In genomic region chr11:69267341-69267740, GRCm38 (mm10) we compare ENCODE assay signal across 8 mouse cellular contexts. TPM values are rescaled to one million over a fixed set of nuclear protein-coding genes. Genes with fewer than 3 reads are reported as not detected.
DNase-seq lines count a peak whose midpoint lies in the region; ATAC-seq and TF ChIP-seq lines count a peak whose summit lies in the region.

No protein-coding gene starts in this region.

- no peaks in the 10 kb centered on the region for H3K9me3 ChIP-seq in heart, postnatal 0 days (replicated peaks; ENCODE audit: control insufficient read depth, low read length)
- H3K9me3 ChIP-seq in hindbrain, embryonic 16.5 days (ENCODE audit: control insufficient read depth, low read length) = no peaks in the 10 kb centered on the region

- peaks cover 8% of the 10 kb centered on the region for H3K4me1 ChIP-seq in heart, postnatal 0 days (ENCODE audit: control insufficient read depth, insufficient read depth)
- peaks cover 12% of the 10 kb centered on the region for H3K4me1 ChIP-seq in hindbrain, embryonic 16.5 days (ENCODE audit: control insufficient read depth, insufficient read depth, low read depth, low read length)

- H3K4me2 ChIP-seq in heart, postnatal 0 days (ENCODE audit: low read depth, low read length) = no peak overlapping the region
- no peak overlapping the region for H3K4me2 ChIP-seq in hindbrain, embryonic 16.5 days (ENCODE audit: low read length)

- peak; percentile 47 for DNase-seq in heart, postnatal 0 days (ENCODE audit: low spot score)
- no peak for DNase-seq in heart, adult 9 months (ENCODE audit: low spot score in 2 of 2)
- peak; percentile 71 for DNase-seq in A20 (ENCODE audit: low read depth, low spot score)
- DNase-seq in ZHBTc4 (ENCODE audit: low read depth, low spot score) = peak; percentile 80
- peak; percentile 30 for DNase-seq in thymus, postnatal 4 days
- DNase-seq in ovary, postnatal 14 days (ENCODE audit: low spot score) = no peak
- DNase-seq in layer of hippocampus, postnatal 10 days (ENCODE audit: low spot score in 2 of 2) = no peak

- H3K36me3 ChIP-seq in heart, postnatal 0 days (replicated peaks; ENCODE audit: control insufficient read depth, insufficient read depth, low read length) = no peaks in the 10 kb centered on the region
- no peaks in the 10 kb centered on the region for H3K36me3 ChIP-seq in hindbrain, embryonic 16.5 days (ENCODE audit: control insufficient read depth, insufficient read depth, low read length)

- H3K27ac ChIP-seq in heart, postnatal 0 days (ENCODE audit: low read depth) = no peak overlapping the region
- no peak overlapping the region for H3K27ac ChIP-seq in hindbrain, embryonic 16.5 days (ENCODE audit: low read depth, low read length)

- peak; percentile 61 for TF ChIP-seq CTCF in heart, postnatal 0 days (IDR thresholded peaks at IDR 0.05; ENCODE audit: low read depth)

- peaks cover 6% of the 10 kb centered on the region; the same call in 1 of the 2 replicates for H3K27me3 ChIP-seq in heart, postnatal 0 days (ENCODE audit: control insufficient read depth, insufficient read depth, low read length)
- no peaks in the 10 kb centered on the region for H3K27me3 ChIP-seq in hindbrain, embryonic 16.5 days (replicated peaks; ENCODE audit: control insufficient read depth, insufficient read depth, low read length)

- H3K9ac ChIP-seq in heart, postnatal 0 days (replicated peaks; ENCODE audit: low read depth, low read length) = no peak overlapping the region
- H3K9ac ChIP-seq in hindbrain, embryonic 16.5 days (ENCODE audit: low read depth, low read length) = no peak overlapping the region

- TF ChIP-seq EP300 in heart, postnatal 0 days (IDR thresholded peaks at IDR 0.05; ENCODE audit: low read depth) = no peak

- no peak for ATAC-seq in heart, postnatal 0 days (ENCODE audit: insufficient read depth, low read depth)
- ATAC-seq in hindbrain, embryonic 16.5 days = peak; percentile 15; the same call in 1 of the 2 replicates

- no peak overlapping the region for H3K4me3 ChIP-seq in heart, postnatal 0 days (ENCODE audit: low read depth, low read length)
- no peak overlapping the region for H3K4me3 ChIP-seq in hindbrain, embryonic 16.5 days (ENCODE audit: low read length)

- 26% methylated on average over 7 of the region's 7 CpGs for WGBS in heart, postnatal 0 days
- WGBS in hindbrain, embryonic 16.5 days = 28% methylated on average over 7 of the region's 7 CpGs

RNA-seq across cellular contexts. Expression of gene Gucy2e, which starts 30.5 kb away (rescaled TPM):
- 0.27 TPM in 1 of 2 replicates, not detected in the other for total RNA-seq in heart, postnatal 0 days (2014; rRNA removed; ENCODE audit: low replicate concordance)
- polyA plus RNA-seq in heart, postnatal 0 days (2015; fragmentation: Nextera tagmentation; extraction: Ambion mirVana) = 0.07 and 0.15 TPM in 2 replicates
- 0.51 and 0.69 TPM in 2 replicates for polyA plus RNA-seq in hindbrain, embryonic 16.5 days (2015; fragmentation: Nextera tagmentation; extraction: Ambion mirVana)
- total RNA-seq in layer of hippocampus, postnatal 10 days (2021) = under 1 TPM; 0.60 to 0.94 TPM

RNA-seq across cellular contexts. Expression of gene Cntrob, which starts 56.2 kb away (rescaled TPM):
- 7.5 and 15.5 TPM in 2 replicates for total RNA-seq in heart, postnatal 0 days (2014; rRNA removed; ENCODE audit: low replicate concordance)
- polyA plus RNA-seq in heart, postnatal 0 days (2015; fragmentation: Nextera tagmentation; extraction: Ambion mirVana) = 6.9 and 8.4 TPM in 2 replicates
- polyA plus RNA-seq in hindbrain, embryonic 16.5 days (2015; fragmentation: Nextera tagmentation; extraction: Ambion mirVana) = 15.5 and 16.4 TPM in 2 replicates
- 10 to 100 TPM; 16.6 to 18.2 TPM for total RNA-seq in layer of hippocampus, postnatal 10 days (2021)

RNA-seq across cellular contexts. Expression of gene Trappc1, which starts 56.4 kb away (rescaled TPM):
- total RNA-seq in heart, postnatal 0 days (2014; rRNA removed; ENCODE audit: low replicate concordance) = 240 and 263 TPM in 2 replicates
- polyA plus RNA-seq in heart, postnatal 0 days (2015; fragmentation: Nextera tagmentation; extraction: Ambion mirVana) = 180 and 186 TPM in 2 replicates
- 177 and 185 TPM in 2 replicates for polyA plus RNA-seq in hindbrain, embryonic 16.5 days (2015; fragmentation: Nextera tagmentation; extraction: Ambion mirVana)
- total RNA-seq in layer of hippocampus, postnatal 10 days (2021) = 10 to 100 TPM; 74.5 to 83.6 TPM

RNA-seq across cellular contexts. Expression of gene Kcnab3, which starts 58.7 kb away (rescaled TPM):
- 1.1 and 2.8 TPM in 2 replicates for total RNA-seq in heart, postnatal 0 days (2014; rRNA removed; ENCODE audit: low replicate concordance)
- 1.1 and 1.4 TPM in 2 replicates for polyA plus RNA-seq in heart, postnatal 0 days (2015; fragmentation: Nextera tagmentation; extraction: Ambion mirVana)
- polyA plus RNA-seq in hindbrain, embryonic 16.5 days (2015; fragmentation: Nextera tagmentation; extraction: Ambion mirVana) = 4.9 and 6.0 TPM in 2 replicates
- total RNA-seq in layer of hippocampus, postnatal 10 days (2021) = 10 to 100 TPM; 12.3 to 14.7 TPM

Comparison
In these comparisons a context has a peak if more than half of its experiments do, and no peak if none do; other contexts are left out.
1. DNase-seq: peak in heart, postnatal 0 days (single experiment), A20 (single experiment), ZHBTc4 (single experiment) and thymus, postnatal 4 days (single experiment); none in heart, adult 9 months (0 of 2), ovary, postnatal 14 days (single experiment) and layer of hippocampus, postnatal 10 days (0 of 2).